Mouse (Mus musculus) limb, embryonic 15.5 days (tissue): ENCODE data around the gene Itga9. TPM values are rescaled to one million over a fixed set of nuclear protein-coding genes. Genes with fewer than 3 reads are reported as not detected.

Source experiments
- ATAC-seq: fragments of 200-750 bp; cut with Nextera tagmentation; 2 replicates; pipeline ENCODE4 v1.8.0; 2017; ENCODE audit warnings: low read depth, moderate TSS enrichment; ENCODE audit not compliant: insufficient number of reproducible peaks, low FRiP score, low TSS enrichment
- H3K27ac ChIP-seq: fragments of 300-500 bp; sonication (generic); 2 replicates; pipeline ENCODE4 v1.5.1; 2015; ENCODE audit warnings: moderate library complexity, mild to moderate bottlenecking, inconsistent platforms
- H3K27me3 ChIP-seq: fragments of 300-500 bp; sonication (generic); 2 replicates; pipeline ENCODE4 v1.6.1; 2015; ENCODE audit warnings: inconsistent platforms
- H3K36me3 ChIP-seq: fragments of 300-500 bp; sonication (generic); 2 replicates; pipeline ENCODE4 v1.6.1; 2015; ENCODE audit warnings: inconsistent platforms
- H3K4me1 ChIP-seq: fragments of 300-500 bp; sonication (generic); 2 replicates; pipeline ENCODE4 v1.6.1; 2015; ENCODE audit warnings: inconsistent platforms
- H3K4me2 ChIP-seq: fragments of 300-500 bp; sonication (generic); 2 replicates; pipeline ENCODE4 v1.6.1; 2015; ENCODE audit warnings: mild to moderate bottlenecking, inconsistent platforms
- H3K4me3 ChIP-seq: fragments of 300-500 bp; sonication (generic); 2 replicates; pipeline ENCODE4 v1.5.1; 2015; ENCODE audit warnings: mild to moderate bottlenecking, inconsistent platforms
- H3K9ac ChIP-seq: fragments of 300-500 bp; sonication (generic); 2 replicates; pipeline ENCODE4 v1.6.1; 2015; ENCODE audit warnings: inconsistent platforms
- H3K9me3 ChIP-seq: fragments of 300-500 bp; sonication (generic); 2 replicates; pipeline ENCODE4 v1.6.1; 2016; ENCODE audit warnings: inconsistent platforms
- WGBS: fragments of 180-500 bp; shearing (Covaris S2); methylation state at CpG from one replicate; pipeline ENCODE4 v1.1.7; 2015; 5-methylcytosine and 5-hydroxymethylcytosine counted together
- polyA plus RNA-seq: library from polyadenylated mRNA; unstranded; fragments of >200 nt; fragmentation: Nextera tagmentation; extraction: Ambion mirVana; gene quantifications from 2 replicates; pipeline ENCODE4 v1.2.1, GENCODE M21; 2015

Gene Itga9
- polyA plus RNA-seq, 1 experiment from 2014 or later: 9.9 TPM

GRCm38 (mm10) chr9:118608556-118608955, 2.1 kb downstream of the Itga9 start:
- H3K27me3 ChIP-seq: no peaks in the 10 kb centered on the region
- no peak overlapping the region for H3K4me3 ChIP-seq
- no peaks in the 10 kb centered on the region for H3K9me3 ChIP-seq
- no peak for ATAC-seq
- H3K4me1 ChIP-seq: peaks cover 46% of the 10 kb centered on the region
- no peak overlapping the region for H3K9ac ChIP-seq
- no peak overlapping the region for H3K27ac ChIP-seq
- H3K36me3 ChIP-seq: no peaks in the 10 kb centered on the region
- WGBS: 54% methylated on average over 4 of the region's 4 CpGs
- no peak overlapping the region for H3K4me2 ChIP-seq

- 56% methylated on average over 10 of the region's 10 CpGs for WGBS
- H3K27ac ChIP-seq: no peak overlapping the region
- H3K4me1 ChIP-seq: peaks cover 46% of the 10 kb centered on the region
- no peak overlapping the region for H3K9ac ChIP-seq
- no peak overlapping the region for H3K4me2 ChIP-seq
- H3K9me3 ChIP-seq: no peaks in the 10 kb centered on the region
- ATAC-seq: no peak
- no peaks in the 10 kb centered on the region for H3K36me3 ChIP-seq
- no peaks in the 10 kb centered on the region for H3K27me3 ChIP-seq
- H3K4me3 ChIP-seq: no peak overlapping the region
Measured at GRCm38 (mm10) chr9:118610060-118610459, 3.6 kb downstream of the Itga9 start.

GRCm38 (mm10) chr9:118611111-118611541, 4.6 kb downstream of the Itga9 start:
- Histone ChIP-seq H3K9me3 (no peaks in the 10 kb centered on the region), H3K9ac (no peak overlapping the region), H3K4me1 (peaks cover 46% of the 10 kb centered on the region), H3K27me3 (no peaks in the 10 kb centered on the region), H3K27ac (no peak overlapping the region), H3K4me3 (0 out of 2 replicates have a peak overlapping the region, but pooled peaks have one; percentile 7), H3K36me3 (no peaks in the 10 kb centered on the region), H3K4me2 (peak overlapping the region; percentile 38)
- 37% methylated on average over 14 of the region's 14 CpGs for WGBS
- no peak for ATAC-seq

- H3K36me3 ChIP-seq: no peaks in the 10 kb centered on the region
- WGBS: 43% methylated on average over 20 of the region's 20 CpGs
- H3K9me3 ChIP-seq: no peaks in the 10 kb centered on the region
- no peak overlapping the region for H3K9ac ChIP-seq
- no peak for ATAC-seq
- H3K27ac ChIP-seq: no peak overlapping the region
- H3K4me1 ChIP-seq: peaks cover 41% of the 10 kb centered on the region
- no peak overlapping the region for H3K4me3 ChIP-seq
- no peak overlapping the region for H3K4me2 ChIP-seq
- no peaks in the 10 kb centered on the region for H3K27me3 ChIP-seq
Measured at GRCm38 (mm10) chr9:118611958-118612581, 5.6 kb downstream of the Itga9 start.

GRCm38 (mm10) chr9:118617237-118617636, 10.7 kb downstream of the Itga9 start:
- H3K9me3 ChIP-seq: no peaks in the 10 kb centered on the region
- H3K36me3 ChIP-seq: no peaks in the 10 kb centered on the region
- 48% methylated on average over 5 of the region's 5 CpGs for WGBS
- H3K27me3 ChIP-seq: no peaks in the 10 kb centered on the region
- no peak overlapping the region for H3K27ac ChIP-seq
- no peak overlapping the region for H3K4me3 ChIP-seq
- no peak for ATAC-seq
- H3K4me1 ChIP-seq: peaks cover 22% of the 10 kb centered on the region
- H3K9ac ChIP-seq: no peak overlapping the region
- no peak overlapping the region for H3K4me2 ChIP-seq

- no peaks in the 10 kb centered on the region for H3K36me3 ChIP-seq
- H3K9me3 ChIP-seq: no peaks in the 10 kb centered on the region
- no peak overlapping the region for H3K4me2 ChIP-seq
- H3K9ac ChIP-seq: no peak overlapping the region
- no peaks in the 10 kb centered on the region for H3K27me3 ChIP-seq
- H3K4me1 ChIP-seq: peaks cover 12% of the 10 kb centered on the region
- no peak for ATAC-seq
- H3K27ac ChIP-seq: no peak overlapping the region
- H3K4me3 ChIP-seq: no peak overlapping the region
- 84% methylated on average over 3 of the region's 3 CpGs for WGBS
Measured at GRCm38 (mm10) chr9:118618732-118619250, 12.3 kb downstream of the Itga9 start.

- H3K27me3 ChIP-seq: no peaks in the 10 kb centered on the region
- no peaks in the 10 kb centered on the region for H3K9me3 ChIP-seq
- H3K27ac ChIP-seq: no peak overlapping the region
- 46% methylated on average over 4 of the region's 4 CpGs for WGBS
- no peak overlapping the region for H3K4me2 ChIP-seq
- ATAC-seq: no peak
- no peaks in the 10 kb centered on the region for H3K36me3 ChIP-seq
- peaks cover 20% of the 10 kb centered on the region for H3K4me1 ChIP-seq
- H3K4me3 ChIP-seq: no peak overlapping the region
- H3K9ac ChIP-seq: no peak overlapping the region
Measured at GRCm38 (mm10) chr9:118620807-118621206, 14.3 kb downstream of the Itga9 start.

GRCm38 (mm10) chr9:118621691-118622090, 15.2 kb downstream of the Itga9 start:
- Histone ChIP-seq H3K36me3 (no peaks in the 10 kb centered on the region), H3K4me1 (peaks cover 20% of the 10 kb centered on the region), H3K27ac (no peak overlapping the region), H3K9me3 (no peaks in the 10 kb centered on the region), H3K9ac (no peak overlapping the region), H3K4me3 (no peak overlapping the region), H3K27me3 (no peaks in the 10 kb centered on the region), H3K4me2 (no peak overlapping the region)
- no peak for ATAC-seq
- whole genome bisulfite sequencing: 86% methylated on average over 6 of the region's 6 CpGs

- no peaks in the 10 kb centered on the region for H3K27me3 ChIP-seq
- H3K27ac ChIP-seq: no peak overlapping the region
- ATAC-seq: no peak
- H3K4me3 ChIP-seq: no peak overlapping the region
- no peak overlapping the region for H3K9ac ChIP-seq
- no peaks in the 10 kb centered on the region for H3K9me3 ChIP-seq
- 76% methylated on average over 18 of the region's 18 CpGs for WGBS
- peaks cover 20% of the 10 kb centered on the region for H3K4me1 ChIP-seq
- H3K36me3 ChIP-seq: no peaks in the 10 kb centered on the region
- no peak overlapping the region for H3K4me2 ChIP-seq
Measured at GRCm38 (mm10) chr9:118622376-118623166, 16.1 kb downstream of the Itga9 start.

- no peak overlapping the region for H3K27ac ChIP-seq
- H3K9ac ChIP-seq: no peak overlapping the region
- WGBS: 61% methylated on average over 9 of the region's 9 CpGs
- H3K4me1 ChIP-seq: peaks cover 20% of the 10 kb centered on the region
- H3K27me3 ChIP-seq: no peaks in the 10 kb centered on the region
- no peak overlapping the region for H3K4me3 ChIP-seq
- H3K4me2 ChIP-seq: no peak overlapping the region
- no peaks in the 10 kb centered on the region; the same call in 1 of the 2 replicates for H3K36me3 ChIP-seq
- no peak for ATAC-seq
- no peaks in the 10 kb centered on the region for H3K9me3 ChIP-seq
Measured at GRCm38 (mm10) chr9:118623483-118623882, 17.0 kb downstream of the Itga9 start.

GRCm38 (mm10) chr9:118624146-118624545, 17.7 kb downstream of the Itga9 start:
- Histone ChIP-seq H3K9ac (no peak overlapping the region), H3K27ac (no peak overlapping the region), H3K27me3 (no peaks in the 10 kb centered on the region), H3K4me3 (no peak overlapping the region), H3K36me3 (peaks cover 2% of the 10 kb centered on the region; the same call in 1 of the 2 replicates), H3K9me3 (no peaks in the 10 kb centered on the region), H3K4me1 (peaks cover 20% of the 10 kb centered on the region), H3K4me2 (no peak overlapping the region)
- no peak for ATAC-seq
- 36% methylated on average over 7 of the region's 7 CpGs for WGBS

- Histone ChIP-seq H3K27ac (no peak overlapping the region), H3K9ac (no peak overlapping the region), H3K27me3 (no peaks in the 10 kb centered on the region), H3K9me3 (no peaks in the 10 kb centered on the region), H3K4me2 (no peak overlapping the region), H3K4me3 (no peak overlapping the region), H3K4me1 (no peaks in the 10 kb centered on the region), H3K36me3 (peaks cover 14% of the 10 kb centered on the region)
- 49% methylated on average over 6 of the region's 6 CpGs for WGBS
- ATAC-seq: no peak
Measured at GRCm38 (mm10) chr9:118629763-118630379, 23.4 kb downstream of the Itga9 start.
